Mouse (Mus musculus) heart, adult 18-20 months (tissue): ENCODE data around the gene Cysltr1. TPM values are rescaled to one million over a fixed set of nuclear protein-coding genes. Genes with fewer than 3 reads are reported as not detected.

ENCODE experiments used
- DNase-seq, 2 experiments: peaks; one replicate each; pipeline ENCODE4 v3.0.0; 2021 to 2022; ENCODE audit warnings: mixed read lengths in 1 of 2
- long read RNA-seq, 2 experiments: library from polyadenylated mRNA; stranded (forward); transcript quantifications; one replicate each; pipeline ENCODE4 v2.0.0; 2021
- total RNA-seq, 2 experiments: library from RNA; stranded (reverse); gene quantifications; 2 replicates each; pipeline ENCODE4 v1.2.3; 2021

Cysltr1 gene
- 1 to 10 TPM in 1 of 2 experiments, under 1 TPM in 1; 0.74 to 1.4 TPM for total RNA-seq
- long read RNA-seq, experiment 1, result 0 reads
- long read RNA-seq, experiment 2, result 0 reads

DNA sequence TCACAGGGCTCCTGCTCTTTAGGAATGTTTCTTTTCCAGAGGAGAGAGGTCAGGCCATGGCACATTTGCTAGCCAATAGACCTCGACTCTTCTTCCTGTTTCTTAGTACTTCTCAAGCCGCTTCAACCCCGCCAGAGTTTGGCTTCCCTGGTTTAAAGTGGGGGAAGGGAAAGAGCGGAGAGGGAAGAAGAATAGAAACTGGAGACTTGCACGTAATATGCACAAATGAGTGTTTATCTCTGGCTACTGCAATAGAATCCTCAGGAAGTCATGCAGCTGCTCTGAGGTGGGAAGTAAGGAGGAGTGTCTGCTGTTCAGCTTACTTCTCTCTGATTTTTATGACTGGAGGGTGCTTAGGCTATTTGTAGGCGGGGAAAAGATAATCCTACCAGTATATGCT, at the start of gene Cysltr1:
Gene Cysltr1, minus strand, starts transcription at position 294 of the 400 bp plus-strand sequence.
- peak; percentile 31 to 43 for DNase-seq

DNA sequence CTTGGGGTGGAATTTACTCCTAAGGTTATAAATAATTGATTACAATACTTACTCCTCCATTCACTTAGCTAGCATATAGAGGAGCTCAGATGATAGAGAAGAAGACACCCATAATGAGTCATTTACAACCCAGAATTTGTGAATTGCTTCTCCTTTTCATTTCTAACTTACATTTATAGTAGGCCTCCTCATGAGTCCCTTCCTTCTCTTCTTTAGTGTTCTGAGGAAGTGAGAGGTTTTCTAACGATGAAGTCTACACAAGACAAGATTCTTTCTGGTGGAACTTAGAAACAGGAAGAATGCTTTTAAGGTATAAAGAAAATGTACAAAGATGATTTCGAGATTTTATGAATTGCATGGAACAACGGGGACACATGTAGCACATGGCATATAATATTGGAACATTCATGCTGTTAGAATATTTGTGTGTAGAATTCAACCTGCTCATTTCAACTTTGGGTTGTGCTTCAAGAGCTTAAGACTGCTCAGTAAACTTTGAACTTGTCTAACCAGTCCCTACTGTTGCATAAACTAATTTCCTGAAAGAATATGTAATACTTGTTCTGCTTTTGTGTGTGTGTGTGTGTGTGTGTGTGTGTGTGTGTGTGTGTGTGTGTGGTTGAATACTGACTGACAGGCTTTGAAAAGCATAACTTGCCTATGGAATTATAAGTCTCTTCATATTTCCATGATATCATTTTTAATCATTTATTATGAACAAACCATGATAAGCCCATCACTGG, 31.5 kb upstream of the Cysltr1 start:
- no peak for DNase-seq

DNA sequence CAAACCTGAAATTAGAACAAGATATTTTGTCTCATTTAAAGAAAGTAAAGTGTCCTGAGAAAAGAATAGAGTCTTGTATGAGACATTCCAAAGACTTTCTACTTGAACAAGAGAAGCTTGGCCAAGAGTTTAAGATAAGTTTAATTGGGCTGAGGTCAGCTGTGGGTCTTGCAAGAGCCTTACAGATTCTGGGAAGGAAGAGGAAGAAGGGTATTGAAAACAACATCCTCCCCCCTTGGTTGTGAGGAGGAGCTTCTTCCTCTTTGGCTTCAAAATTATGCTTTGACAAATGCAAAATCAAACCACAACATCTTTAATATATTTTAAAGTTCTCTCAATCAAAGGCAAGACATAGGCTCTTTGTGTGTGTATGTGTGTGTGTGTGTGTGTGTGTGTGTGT, 30.1 kb upstream of the Cysltr1 start:
- DNase-seq, result no peak

DNA sequence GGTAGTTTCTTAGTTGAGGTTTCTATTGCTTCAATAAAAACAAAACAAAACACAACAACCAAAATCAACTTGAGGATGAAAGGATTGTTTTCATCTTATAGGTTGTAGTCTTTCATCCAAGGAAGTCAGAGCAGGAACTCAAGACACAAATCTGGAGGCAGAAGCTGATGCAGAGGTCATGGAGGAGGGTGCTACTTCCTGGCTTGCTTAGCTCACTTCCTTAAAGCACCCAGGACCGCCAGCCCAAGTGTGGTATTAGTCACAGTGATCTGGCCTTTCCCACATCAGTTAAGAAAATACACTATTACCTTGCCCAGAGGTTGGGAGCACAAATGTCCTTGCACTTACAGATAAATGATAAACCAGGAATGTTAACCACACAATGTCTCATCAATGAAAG, 25.0 kb upstream of the Cysltr1 start:
- no peak for DNase-seq

DNA sequence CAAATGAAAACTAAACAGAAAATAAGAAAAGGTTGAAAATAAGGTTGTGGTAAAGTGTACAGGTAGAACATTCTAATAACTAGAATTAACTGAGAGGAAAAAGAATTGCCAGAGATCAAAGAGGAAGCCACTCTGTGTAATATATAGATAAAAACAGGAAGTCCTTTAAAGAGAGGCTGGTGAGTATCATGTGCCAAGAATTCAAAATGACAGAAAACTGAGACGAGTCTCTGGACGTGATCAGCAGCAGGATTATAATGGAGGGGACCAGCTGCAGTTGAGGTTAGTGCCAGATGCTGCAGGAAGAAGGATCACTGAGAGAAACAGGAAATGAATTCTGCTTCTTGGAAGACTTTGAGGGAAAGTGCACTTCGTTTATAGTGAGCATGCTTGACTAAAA, 20.2 kb upstream of the Cysltr1 start:
- DNase-seq, result no peak

DNA sequence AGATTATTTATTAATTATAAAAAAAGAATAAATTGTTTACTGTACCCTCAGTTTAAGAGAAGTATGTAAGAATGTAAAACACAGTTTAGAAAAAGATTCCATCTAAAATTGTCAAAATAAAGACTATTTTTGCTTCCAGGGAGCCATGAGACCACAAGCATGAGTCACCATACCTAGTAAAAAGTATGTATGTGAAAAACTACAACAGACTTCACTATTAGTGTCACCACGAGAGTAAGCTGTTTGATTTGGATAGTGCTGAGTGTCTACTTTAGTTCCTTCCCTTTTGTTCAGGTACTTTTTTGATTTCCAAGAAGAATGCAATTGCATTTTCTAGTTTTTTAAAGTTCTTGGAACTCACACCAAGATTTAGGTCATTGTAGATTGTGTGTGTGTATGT, 19.0 kb upstream of the Cysltr1 start:
- no peak for DNase-seq

DNA sequence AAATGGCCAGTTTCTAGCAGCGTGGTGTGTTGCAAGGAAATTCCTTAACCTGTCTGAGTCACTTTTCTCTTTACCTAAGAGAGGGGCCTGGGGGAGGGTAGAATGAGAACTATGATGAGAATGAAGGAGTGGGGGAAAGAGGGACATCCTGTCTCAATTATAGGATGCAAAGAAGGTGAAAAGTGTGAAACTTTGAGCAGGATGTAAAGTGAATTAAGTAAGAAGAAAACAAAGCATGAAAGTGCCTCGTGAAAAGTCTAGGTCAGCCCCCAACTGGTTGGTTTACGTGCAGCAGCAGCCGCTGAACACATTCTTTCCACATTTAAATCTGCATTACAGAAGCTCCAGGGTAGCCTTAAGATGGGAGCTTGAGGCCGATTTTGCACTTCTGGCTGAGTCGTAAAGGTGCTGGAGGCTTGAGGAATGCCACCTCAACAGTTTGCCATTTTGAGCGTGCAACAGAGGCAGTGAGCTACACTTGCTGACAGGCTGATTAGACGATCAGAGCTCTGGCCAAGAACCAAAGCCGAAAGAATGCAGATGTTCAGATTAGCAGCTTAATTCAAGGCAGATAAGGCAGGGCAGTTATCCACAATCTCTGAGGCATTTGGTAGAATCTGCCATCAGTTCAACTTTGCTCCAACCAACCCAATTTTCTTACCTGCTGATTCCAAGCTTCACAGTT, 763 bp downstream of the Cysltr1 start:
- DNase-seq, result peak in 1 of 2 experiments; percentile 9

DNA sequence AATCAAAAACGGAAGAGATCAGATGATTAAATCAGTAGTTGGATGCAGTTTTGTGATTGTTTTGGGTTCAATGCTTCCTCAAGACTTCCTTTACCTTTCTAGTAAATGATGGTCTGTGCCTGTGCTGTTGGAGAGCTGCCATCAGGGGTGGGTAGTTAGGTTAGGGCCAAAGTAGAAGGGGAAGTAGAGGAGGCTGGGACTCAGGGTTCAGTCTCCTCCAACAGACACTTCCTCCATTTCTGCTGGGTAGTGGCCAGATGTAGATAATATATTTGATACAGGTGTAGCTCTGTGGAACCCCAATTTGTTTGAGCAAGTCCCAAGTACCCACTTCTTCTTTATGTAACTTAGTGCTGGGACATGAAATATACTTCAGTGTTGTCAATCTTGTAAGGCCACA, 7.6 kb downstream of the Cysltr1 start:
- DNase-seq, result peak; percentile 10 to 22

DNA sequence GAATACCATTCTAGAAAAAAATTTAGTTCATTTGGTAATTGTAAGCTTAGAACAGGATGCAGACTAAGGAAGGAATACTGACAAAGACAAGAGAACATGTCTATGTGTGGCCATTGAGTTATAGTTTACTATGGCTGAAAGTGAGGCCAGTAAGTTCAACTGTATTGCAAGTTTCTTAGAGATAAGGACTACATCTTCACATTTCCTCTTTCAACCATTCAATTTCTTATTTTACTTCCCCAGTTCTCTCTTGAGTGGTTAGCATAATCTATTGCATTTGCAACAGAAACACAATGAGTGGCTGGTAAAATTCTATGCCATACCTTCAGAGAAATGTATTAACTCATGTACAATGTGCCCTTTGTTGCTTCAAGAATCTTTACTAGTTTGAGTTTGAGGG, 9.6 kb downstream of the Cysltr1 start:
- no peak for DNase-seq

DNA sequence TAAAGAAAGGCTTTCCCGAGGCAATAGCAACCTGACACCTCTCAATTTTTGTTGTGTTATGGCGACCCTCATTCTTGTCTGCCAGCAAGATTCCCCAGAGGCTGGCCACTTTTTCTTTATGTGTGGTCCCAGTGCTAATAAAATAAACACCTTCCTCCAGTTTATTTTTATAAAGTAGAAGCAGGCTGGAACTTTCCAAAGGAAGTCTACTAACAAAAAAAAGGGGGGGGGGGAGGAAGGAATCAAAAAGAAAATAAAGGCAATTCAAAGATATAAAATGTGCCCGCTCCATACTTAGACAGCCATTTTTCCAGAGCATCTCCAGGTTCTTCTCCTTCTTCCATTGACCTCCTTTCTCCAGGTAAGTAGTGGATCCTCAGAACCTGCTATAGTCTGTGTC, 20.6 kb downstream of the Cysltr1 start, which contains the start of gene Gm5127:
Gene Gm5127, plus strand, starts transcription at position 301 of the 400 bp plus-strand sequence.
- no peak for DNase-seq

DNA sequence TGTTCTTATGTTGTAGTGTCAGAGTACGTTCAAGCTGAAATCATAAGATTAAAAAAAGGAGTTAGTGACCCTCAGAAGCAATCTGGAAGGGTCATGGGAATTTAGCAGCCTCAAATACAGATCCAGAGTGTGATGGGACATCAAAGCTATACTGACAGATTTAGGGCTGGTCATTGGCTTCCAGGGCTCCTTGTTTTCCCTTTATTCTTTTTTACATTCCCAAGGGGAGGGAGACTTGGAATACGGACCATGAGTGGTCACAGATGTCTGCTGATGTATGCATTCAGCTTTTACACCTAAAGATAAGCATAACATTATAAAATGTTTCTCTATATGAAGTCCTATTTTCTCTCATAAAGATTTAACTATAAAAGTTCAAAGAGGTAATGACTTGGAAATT, 21.3 kb downstream of the Cysltr1 start:
- DNase-seq, result no peak

DNA sequence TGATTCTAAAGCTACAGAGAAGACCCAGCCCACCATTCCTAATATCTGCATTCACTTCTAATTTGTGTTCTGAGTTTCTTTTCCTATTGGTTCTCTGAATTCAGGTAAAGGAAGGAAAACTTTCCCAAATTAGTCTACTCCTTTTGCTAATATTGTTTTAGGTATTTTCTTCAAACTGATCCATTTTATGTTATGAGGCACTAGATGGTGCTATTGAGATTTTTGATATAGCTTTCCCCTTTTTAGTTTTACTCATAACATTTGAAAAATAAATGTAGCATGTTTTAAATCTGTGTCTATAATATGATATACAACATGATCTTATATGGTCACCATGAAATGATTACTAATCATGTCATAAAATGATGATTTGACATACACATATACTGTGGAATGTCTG, 23.1 kb downstream of the Cysltr1 start:
- no peak for DNase-seq

DNA sequence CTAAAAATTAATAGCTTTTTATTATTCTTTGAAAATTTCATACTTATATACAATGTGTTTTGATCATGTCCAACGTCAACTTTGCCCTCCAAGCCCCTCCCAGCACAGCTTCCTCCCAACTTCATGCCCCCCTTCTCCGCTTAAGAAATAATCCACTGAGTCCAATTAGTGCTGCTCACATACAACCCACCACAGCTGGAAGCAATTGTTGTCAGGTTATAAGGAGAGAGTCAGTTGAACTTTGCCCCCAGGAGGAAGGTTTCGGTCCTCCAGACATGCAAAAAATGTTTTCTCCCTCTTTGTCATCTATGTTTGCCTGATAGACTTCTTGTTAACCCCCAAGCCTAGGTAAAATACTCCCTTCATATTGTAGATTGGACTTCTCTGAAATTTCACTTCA, 24.5 kb downstream of the Cysltr1 start:
- no peak for DNase-seq

DNA sequence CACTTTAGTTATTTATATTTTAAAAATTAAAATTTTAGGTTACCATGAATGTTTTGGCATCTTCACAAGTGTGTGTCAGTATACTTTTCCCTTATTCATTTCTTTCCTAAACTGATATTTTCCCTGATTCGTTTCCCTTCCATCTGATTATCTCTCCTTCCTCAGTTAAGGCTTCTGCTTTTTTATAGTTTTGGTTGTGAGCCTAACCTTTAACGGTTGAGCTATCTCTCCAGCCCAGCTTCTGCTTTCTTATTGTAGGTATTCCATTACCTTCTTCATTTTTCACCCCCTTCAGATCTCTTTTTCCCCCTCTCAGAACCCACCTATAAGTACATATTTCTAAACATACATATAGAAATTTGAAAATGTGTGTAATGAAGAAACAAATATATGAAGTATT, 48.0 kb downstream of the Cysltr1 start:
- no peak for DNase-seq

DNA sequence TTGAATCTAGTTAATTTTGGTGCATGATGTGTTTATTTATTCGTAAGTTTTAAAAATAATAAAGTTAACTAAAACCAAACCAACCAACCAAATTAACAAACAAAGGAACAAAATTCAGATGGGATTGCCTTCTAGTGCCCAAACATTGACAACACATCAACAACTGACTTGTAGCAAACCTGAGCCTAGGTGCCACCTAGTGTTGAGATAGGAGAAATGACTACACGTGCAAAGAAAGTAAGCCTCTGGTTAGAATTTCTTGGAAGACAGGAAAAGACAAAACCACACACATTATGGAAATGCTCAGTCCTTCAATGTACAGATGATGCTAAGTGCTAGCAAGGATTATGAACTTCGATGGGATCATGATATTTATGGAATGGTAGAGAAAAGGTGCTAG, 67.1 kb downstream of the Cysltr1 start:
- no peak for DNase-seq

Other genes with a start within 250 kb of the Cysltr1 start
- not detected for gene Fndc3c1, start 118.3 kb downstream of the Cysltr1 start, total RNA-seq
- gene Gm5127, start 20.5 kb downstream of the Cysltr1 start, total RNA-seq, result not detected
- under 1 TPM; 0.47 to 0.69 TPM for gene Rtl3, start 237.0 kb upstream of the Cysltr1 start, total RNA-seq